Mouse (Mus musculus) lung, adult 2 months (tissue): ENCODE measurements around the gene Gm10553. TPM values are rescaled to one million over a fixed set of nuclear protein-coding genes. Genes with fewer than 3 reads are reported as not detected.
"Not testable (repeated sequence)": the region's sequence is repeated elsewhere in the genome, so short reads cannot be mapped to it uniquely, and the experiment has no call there.

ENCODE experiments used
- DNase-seq: peaks from one replicate; pipeline ENCODE4 v3.0.0; 2022
- H3K4me1 ChIP-seq: fragments of 200-500 bp; 2 replicates; pipeline ENCODE4 v1.6.1; 2011; ENCODE audit warnings: low read length; ENCODE audit not compliant: control insufficient read depth, insufficient read depth
- H3K4me3 ChIP-seq: fragments of 200-500 bp; replicated peaks from 2 replicates; pipeline ENCODE3; 2011; ENCODE audit warnings: low read depth, mild to moderate bottlenecking, control low read depth, low read length; ENCODE audit errors: extremely low read depth
- WGBS: fragments of 180-500 bp; shearing (Covaris S2); methylation state at CpG from one replicate; pipeline ENCODE4 v1.1.7; 2018; 5-methylcytosine and 5-hydroxymethylcytosine counted together
- polyA plus RNA-seq: library from polyadenylated mRNA; depleted of rRNA; stranded (reverse); fragments of >200 nt; gene quantifications from 2 replicates; pipeline ENCODE4 v1.2.3, GENCODE M21; 2012; rRNA removed

Gm10553 gene
- polyA plus RNA-seq = not detected in 2 replicates

DNA sequence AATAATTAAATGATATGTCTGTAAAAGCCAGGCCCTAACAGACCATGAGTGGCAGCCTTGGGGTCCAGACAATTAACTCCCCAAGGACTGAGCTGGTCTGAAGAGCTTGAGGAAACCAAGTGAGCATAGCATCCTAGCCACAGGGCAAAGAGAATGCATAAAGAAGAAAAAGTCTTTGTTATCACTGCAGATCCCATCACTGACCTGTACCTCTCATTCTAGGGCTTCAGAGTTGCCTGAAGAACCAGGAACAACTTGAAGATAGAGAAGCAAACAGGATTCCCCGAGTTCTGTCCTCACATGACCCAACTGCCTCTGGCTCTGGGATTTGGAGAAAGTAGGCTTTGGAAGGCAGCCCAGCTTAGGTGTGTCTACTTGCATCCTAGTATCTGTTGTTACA is at the start of gene Gm10553:
Gm10553 (plus strand) TSS at position 301 of the 400 bp plus-strand sequence.
- 70% methylated on average over 1 of the region's 1 CpGs for WGBS
- H3K4me3 ChIP-seq, H3K4me1 ChIP-seq, DNase-seq: not testable (repeated sequence)

- not testable (repeated sequence) for DNase-seq, H3K4me3 ChIP-seq, H3K4me1 ChIP-seq
- WGBS = 52% methylated on average over 3 of the region's 3 CpGs
Observed at GRCm38 (mm10) chr1:85071690-85072089, 28.3 kb upstream of the Gm10553 start.

DNA sequence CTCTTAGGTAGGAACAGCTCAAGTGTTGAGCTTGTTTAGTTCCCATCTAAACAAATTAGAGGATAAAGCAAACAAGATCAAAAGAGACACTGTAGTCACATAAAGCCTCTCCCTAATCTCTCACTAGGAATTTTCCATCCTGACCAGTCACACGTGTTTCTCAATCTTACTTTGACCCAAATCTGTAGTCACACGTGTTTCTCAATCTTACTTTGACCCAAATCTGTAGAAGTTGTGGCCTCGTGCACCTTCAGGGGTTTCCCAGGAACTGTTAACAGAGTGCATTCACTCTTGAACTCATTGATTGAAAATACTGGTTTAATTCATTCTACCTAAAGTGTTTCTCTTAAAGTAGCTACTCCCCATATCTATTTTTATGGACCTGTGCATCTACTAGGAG is 26.9 kb upstream of the Gm10553 start:
- not testable (repeated sequence) for DNase-seq, H3K4me1 ChIP-seq, H3K4me3 ChIP-seq
- WGBS = 46% methylated on average over 3 of the region's 3 CpGs

DNA sequence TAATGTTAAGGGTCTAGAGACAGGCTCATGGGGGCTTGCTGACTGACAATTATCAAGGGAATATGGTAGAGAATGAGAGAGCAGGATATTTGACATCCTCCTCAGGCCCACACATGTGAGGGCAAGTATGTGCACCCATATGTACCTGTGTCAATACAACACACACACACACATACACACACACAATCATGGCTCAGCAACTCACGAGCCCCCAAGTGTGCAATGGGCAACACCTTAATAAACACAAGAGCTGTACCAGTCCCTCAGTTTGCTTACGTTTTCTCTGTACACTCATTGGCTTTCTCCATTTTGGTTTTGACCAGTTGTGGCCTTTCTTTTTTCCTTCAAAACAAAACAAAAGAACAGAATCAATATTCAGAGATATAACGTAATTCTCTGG is 15.2 kb upstream of the Gm10553 start:
- not testable (repeated sequence) for H3K4me3 ChIP-seq, H3K4me1 ChIP-seq, DNase-seq
- 43% methylated on average over 3 of the region's 3 CpGs for WGBS

DNA sequence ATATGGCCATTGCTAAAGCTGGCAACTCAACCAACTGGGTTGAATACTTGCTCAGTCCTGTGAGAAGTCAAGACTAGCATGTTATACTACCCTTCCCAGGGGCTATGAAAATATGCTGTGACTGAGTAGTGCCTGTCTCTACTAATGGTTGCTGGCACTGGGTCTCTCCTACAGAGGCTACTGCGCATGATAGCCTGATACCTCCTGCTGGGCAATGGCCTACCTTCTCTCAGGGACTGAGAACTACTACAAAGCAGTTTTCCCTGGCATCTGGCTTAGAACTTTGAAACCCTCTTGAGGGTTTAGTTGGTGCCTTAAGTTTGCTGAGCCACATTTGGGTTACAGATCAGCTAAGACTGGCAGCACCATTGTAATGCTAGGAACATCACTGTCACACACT is 13.8 kb upstream of the Gm10553 start:
- H3K4me3 ChIP-seq, DNase-seq, H3K4me1 ChIP-seq: not testable (repeated sequence)
- WGBS = 70% methylated on average over 1 of the region's 1 CpGs

DNA sequence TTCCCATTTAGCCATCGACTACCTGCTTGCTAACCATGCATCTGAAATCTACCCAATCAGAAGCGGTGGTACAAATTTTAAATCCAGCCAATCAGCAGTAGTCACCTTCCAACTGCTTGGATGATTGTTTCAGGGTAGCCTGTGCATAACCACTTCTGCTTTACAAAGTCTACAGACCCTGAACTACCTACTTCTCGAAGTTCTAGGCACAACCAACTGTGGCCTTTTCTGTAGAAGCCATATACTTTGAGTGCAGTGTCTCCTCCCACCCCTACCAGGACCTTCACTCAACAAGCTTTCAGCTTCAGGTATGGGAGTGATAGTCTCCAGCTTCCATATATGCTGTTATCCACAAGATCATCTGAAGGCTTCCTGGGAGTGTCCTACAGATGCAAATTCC is 7.8 kb upstream of the Gm10553 start:
- not testable (repeated sequence) for DNase-seq, H3K4me1 ChIP-seq, H3K4me3 ChIP-seq
- WGBS = 29% methylated on average over 1 of the region's 3 CpGs

GRCm38 (mm10) chr1:85093011-85093572 is 6.9 kb upstream of the Gm10553 start:
- 74% methylated on average over 7 of the region's 7 CpGs for WGBS
- DNase-seq, H3K4me1 ChIP-seq, H3K4me3 ChIP-seq: not testable (repeated sequence)

DNA sequence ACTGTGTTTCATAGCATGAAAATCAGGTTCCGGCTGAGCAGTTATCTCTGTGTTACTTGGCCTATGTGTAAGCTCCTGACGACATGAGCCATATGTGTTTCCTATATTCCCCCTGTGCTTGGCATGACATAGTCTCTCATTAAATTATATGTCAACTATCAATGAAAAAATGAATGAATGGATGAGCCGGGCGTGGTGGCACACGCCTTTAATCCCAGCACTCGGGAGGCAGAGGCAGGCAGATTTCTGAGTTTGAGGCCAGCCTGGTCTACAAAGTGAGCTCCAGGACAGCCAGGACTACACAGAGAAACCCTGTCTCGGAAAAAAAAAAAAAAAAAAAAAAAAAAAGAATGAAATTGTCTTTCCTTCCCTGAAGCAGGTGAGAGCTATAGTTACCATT is 883 bp upstream of the Gm10553 start:
- not testable (repeated sequence) for H3K4me3 ChIP-seq, DNase-seq, H3K4me1 ChIP-seq
- WGBS = 74% methylated on average over 7 of the region's 7 CpGs

DNA sequence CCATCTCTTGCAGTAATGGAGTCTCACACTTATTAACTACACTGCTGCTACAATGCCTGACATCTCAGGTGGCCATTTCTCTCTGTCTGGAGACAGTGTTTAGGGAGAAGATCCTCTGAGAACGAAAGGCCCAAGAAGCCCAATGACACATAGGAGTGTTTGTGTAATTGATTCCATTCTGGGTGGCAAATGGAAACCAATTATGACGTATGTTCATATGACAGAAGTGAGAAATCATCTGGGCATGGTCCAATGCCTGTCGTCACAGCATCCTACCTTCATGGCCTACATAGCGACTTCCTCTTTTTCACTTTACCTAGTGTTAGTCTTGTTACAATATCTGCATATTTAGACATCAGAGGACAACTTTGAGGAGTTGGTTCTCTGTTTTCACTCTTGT is 1.8 kb downstream of the Gm10553 start:
- WGBS = 73% methylated on average over 4 of the region's 4 CpGs
- not testable (repeated sequence) for DNase-seq, H3K4me3 ChIP-seq, H3K4me1 ChIP-seq

DNA sequence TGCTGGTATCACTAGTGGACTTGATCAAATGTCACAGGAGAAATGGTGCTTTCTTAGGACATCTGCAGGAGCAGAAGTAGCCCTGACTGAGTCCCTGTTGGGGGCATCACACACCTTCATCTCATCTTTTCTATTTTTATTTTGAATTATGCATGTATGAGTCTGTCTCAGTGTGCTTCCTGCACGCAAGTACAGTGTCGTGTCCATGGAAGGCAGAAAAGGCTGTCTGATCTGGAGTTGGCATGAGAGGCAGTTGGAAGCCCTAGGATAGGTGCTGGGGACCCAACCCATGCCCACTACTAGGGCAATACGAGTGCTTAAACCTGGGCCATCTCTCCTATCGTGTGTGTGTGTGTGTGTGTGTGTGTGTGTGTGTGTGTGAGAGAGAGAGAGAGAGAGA is 5.4 kb downstream of the Gm10553 start:
- WGBS = 72% methylated on average over 4 of the region's 4 CpGs
- DNase-seq, H3K4me1 ChIP-seq, H3K4me3 ChIP-seq: not testable (repeated sequence)

GRCm38 (mm10) chr1:85106013-85106412 is 6.0 kb downstream of the Gm10553 start:
- not testable (repeated sequence) for H3K4me3 ChIP-seq, DNase-seq, H3K4me1 ChIP-seq
- whole genome bisulfite sequencing = 64% methylated on average over 5 of the region's 6 CpGs

GRCm38 (mm10) chr1:85109753-85110152 is 9.8 kb downstream of the Gm10553 start, which contains the start of gene A530032D15Rik:
Gene A530032D15Rik, minus strand, starts transcription at chr1:85109853.
- H3K4me3 ChIP-seq, H3K4me1 ChIP-seq, DNase-seq: not testable (repeated sequence)
- WGBS = 50% methylated on average over 1 of the region's 7 CpGs

DNA sequence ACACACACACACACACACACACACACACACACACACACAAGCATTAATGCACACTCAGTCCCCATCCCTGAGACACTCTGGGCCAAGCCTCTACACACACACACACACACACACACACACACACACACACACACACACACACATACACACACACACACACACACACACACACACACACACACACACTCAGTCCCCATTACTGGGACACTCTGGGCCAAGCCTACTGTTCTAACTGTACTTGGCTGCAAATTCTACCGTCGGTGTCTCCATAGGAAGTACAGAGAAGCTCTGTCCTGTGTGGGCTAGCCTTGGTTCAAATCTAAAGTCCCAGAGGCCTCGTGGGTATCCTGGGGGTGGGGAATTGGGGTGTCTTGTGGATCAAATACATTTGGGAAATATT is 10.9 kb downstream of the Gm10553 start:
- 75% methylated on average over 3 of the region's 3 CpGs for WGBS
- not testable (repeated sequence) for DNase-seq, H3K4me3 ChIP-seq, H3K4me1 ChIP-seq

DNA sequence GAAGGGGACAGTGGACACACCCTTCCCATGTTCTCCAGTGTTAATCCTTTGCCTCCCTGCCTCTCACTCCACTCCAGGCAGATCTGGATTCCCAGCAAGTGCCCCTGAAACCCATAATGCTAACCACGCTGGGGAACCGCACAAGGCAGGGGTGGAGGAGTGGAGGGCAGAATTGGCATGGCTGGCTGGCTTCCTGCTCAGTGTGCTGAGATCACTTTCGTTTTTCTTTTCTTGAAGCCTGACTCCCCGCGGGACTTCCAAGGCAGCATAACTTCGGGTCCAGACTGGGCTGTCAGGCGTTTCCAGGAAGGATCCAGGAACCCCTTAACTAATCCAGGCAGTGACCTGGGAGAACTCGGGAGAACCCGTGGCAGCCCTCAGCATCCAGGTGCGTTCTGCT is 11.6 kb downstream of the Gm10553 start:
- WGBS = 55% methylated on average over 10 of the region's 10 CpGs
- H3K4me3 ChIP-seq, DNase-seq, H3K4me1 ChIP-seq: not testable (repeated sequence)

GRCm38 (mm10) chr1:85112266-85112665 is 12.3 kb downstream of the Gm10553 start:
- H3K4me3 ChIP-seq, H3K4me1 ChIP-seq, DNase-seq: not testable (repeated sequence)
- 86% methylated on average over 7 of the region's 7 CpGs for WGBS

DNA sequence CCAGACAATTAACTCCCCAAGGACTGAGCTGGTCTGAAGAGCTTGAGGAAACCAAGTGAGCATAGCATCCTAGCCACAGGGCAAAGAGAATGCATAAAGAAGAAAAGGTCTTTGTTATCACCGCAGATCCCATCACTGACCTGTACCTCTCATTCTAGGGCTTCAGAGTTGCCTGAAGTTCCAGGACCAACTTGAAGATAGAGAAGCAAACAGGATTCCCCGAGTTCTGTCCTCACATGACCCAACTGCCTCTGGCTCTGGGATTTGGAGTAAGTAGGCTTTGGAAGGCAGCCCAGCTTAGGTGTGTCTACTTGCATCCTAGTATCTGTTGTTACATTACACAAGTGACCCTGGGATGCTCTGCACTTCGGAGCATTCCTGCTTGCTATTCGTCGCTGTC is 12.9 kb downstream of the Gm10553 start:
- not testable (repeated sequence) for DNase-seq, H3K4me1 ChIP-seq, H3K4me3 ChIP-seq
- 68% methylated on average over 2 of the region's 5 CpGs for WGBS
